Mouse (Mus musculus) kidney, postnatal 0 days (tissue): Measurements from ENCODE around the gene Palmd. TPM values are rescaled to one million over a fixed set of nuclear protein-coding genes. Genes with fewer than 3 reads are reported as not detected.
A peak's percentile ranks its signal among the peaks of the same experiment; 100 is the strongest.

Source experiments
- ATAC-seq: fragments of 200-750 bp; cut with Nextera tagmentation; replicated peaks from 2 replicates; pipeline ENCODE4 v1.8.0; 2017; ENCODE audit warnings: low read depth, moderate number of reproducible peaks, moderate TSS enrichment, moderate library complexity; ENCODE audit not compliant: low FRiP score
- DNase-seq: peaks from one replicate; pipeline ENCODE4 v3.0.0-alpha.2; 2016; ENCODE audit warnings: low spot score
- H3K27ac ChIP-seq: fragments of 300-500 bp; sonication (generic); 2 replicates; pipeline ENCODE4 v1.5.1; 2014; ENCODE audit warnings: mild to moderate bottlenecking
- H3K27me3 ChIP-seq: fragments of 300-500 bp; sonication (generic); 2 replicates; pipeline ENCODE4 v1.6.1; 2014; ENCODE audit warnings: low read length, mixed read lengths; ENCODE audit not compliant: insufficient read depth
- H3K36me3 ChIP-seq: fragments of 300-500 bp; sonication (generic); 2 replicates; pipeline ENCODE4 v1.6.1; 2014; ENCODE audit warnings: low read length, mixed read lengths; ENCODE audit not compliant: insufficient read depth
- H3K4me1 ChIP-seq: fragments of 300-500 bp; sonication (generic); replicated peaks from 2 replicates; pipeline ENCODE4 v1.6.1; 2014; ENCODE audit warnings: antibody characterized with exemption, low read length, mixed read lengths; ENCODE audit not compliant: insufficient read depth
- H3K4me2 ChIP-seq: fragments of 300-500 bp; sonication (generic); 2 replicates; pipeline ENCODE4 v1.6.1; 2014; ENCODE audit warnings: mild to moderate bottlenecking, low read length, moderate library complexity, mixed read lengths
- H3K4me3 ChIP-seq: fragments of 300-500 bp; sonication (generic); replicated peaks from 2 replicates; pipeline ENCODE4 v1.5.1; 2014; ENCODE audit warnings: low read depth, low read length
- H3K9ac ChIP-seq: fragments of 300-500 bp; sonication (generic); 2 replicates; pipeline ENCODE4 v1.6.1; 2014; ENCODE audit warnings: low read depth, low read length
- H3K9me3 ChIP-seq: fragments of 300-500 bp; sonication (generic); replicated peaks from 2 replicates; pipeline ENCODE4 v1.6.1; 2016; ENCODE audit warnings: low read length, inconsistent platforms, mixed read lengths
- CTCF ChIP-seq: IDR thresholded peaks from 2 replicates; pipeline ENCODE4 v1.5.1; 2016; ENCODE audit warnings: antibody characterized with exemption, low read depth, mild to moderate bottlenecking, moderate library complexity
- WGBS: fragments of 180-500 bp; shearing (Covaris S2); extraction: QIAGEN DNeasy Blood & Tissue Kit; methylation state at CpG from one replicate; pipeline ENCODE4 v1.1.7; 2014; 5-methylcytosine and 5-hydroxymethylcytosine counted together
- polyA plus RNA-seq: library from polyadenylated mRNA; unstranded; fragments of >200 nt; fragmentation: Nextera tagmentation; extraction: Ambion mirVana; gene quantifications from 2 replicates; pipeline ENCODE4 v1.2.1, GENCODE M21; 2015

Gene Palmd
- polyA plus RNA-seq, 1 experiment from 2014 or later, result 2.8 TPM

DNA sequence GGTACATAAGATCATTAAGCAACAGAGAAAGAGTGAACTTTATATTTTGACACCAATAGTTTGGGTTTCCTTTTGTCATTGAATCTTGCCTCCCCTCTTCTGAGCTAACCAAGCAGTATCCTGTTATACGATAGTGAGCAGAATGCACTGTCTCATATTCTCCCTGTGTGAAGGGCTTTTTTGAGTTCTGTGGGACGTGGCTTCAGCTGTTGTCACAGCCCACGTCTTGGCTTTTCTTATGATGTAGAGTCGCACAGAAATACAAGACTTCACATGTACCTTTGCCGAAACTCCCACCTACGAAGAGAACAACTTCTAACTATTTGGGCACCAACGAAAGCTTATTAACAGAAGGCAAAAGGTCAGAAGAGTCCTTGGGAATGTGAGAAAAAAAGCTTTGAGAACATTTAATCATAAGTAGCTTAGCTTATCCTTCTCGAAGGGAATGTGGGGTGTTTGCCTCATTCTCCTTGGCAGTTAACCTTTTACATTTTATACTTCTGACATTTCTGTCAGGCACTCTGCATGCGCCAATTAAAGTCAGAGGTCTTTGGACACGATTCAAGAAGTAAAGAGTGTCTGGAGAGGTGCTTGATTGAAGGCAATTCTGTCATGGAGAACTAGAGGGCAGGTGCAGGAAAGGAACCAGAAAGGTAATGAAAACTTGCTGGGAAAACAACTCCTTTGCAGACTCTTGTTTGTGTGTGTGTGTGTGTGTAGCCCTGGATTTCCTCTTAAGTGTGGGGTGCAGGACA lies 27.8 kb downstream of the Palmd start:
- H3K9me3 ChIP-seq, result no peaks in the 10 kb centered on the region
- no peak overlapping the region for H3K4me2 ChIP-seq
- DNase-seq, result peak; percentile 29
- no peak for ATAC-seq
- H3K9ac ChIP-seq, result no peak overlapping the region
- 40% methylated on average over 10 of the region's 10 CpGs for WGBS
- no peaks in the 10 kb centered on the region for H3K27me3 ChIP-seq
- TF ChIP-seq CTCF, result no peak
- no peak overlapping the region for H3K4me3 ChIP-seq
- no peaks in the 10 kb centered on the region for H3K4me1 ChIP-seq
- H3K36me3 ChIP-seq, result no peaks in the 10 kb centered on the region
- H3K27ac ChIP-seq, result no peak overlapping the region

DNA sequence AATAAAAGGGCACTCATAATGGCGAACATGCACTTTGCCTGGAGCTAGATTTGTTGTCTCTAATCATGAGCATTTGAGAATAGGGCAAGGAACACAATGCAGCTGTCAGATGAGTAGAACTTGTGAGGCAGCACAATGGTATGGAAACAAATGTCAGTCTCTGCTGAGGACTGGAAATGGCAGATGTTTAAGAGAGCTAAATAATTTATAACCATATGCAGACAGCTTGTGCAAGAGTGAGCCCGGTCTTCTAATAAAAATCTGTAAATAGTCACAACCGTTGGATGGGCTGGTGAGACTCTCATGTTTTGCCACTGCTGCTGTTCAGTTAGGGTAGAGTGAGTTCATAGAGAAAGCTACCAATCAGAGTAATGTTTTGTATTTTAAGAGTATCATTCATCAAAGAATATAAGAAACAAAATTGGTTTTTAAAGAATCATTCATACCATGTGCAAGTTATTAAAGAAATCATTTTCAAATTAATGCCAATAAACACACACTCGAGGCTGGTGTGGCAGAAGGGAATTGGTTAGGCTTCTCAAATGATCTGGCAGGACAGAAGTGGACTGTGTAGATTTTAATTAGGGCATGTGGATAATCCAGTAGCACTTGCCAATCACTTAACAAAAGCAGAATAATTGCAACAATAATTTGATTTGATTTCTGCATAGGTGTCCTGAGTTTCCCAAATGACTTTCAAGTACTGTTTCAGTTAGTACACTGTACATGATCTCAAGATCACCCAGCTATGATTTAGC lies 31.7 kb downstream of the Palmd start:
- no peak for TF ChIP-seq CTCF
- Histone ChIP-seq H3K9me3 (no peaks in the 10 kb centered on the region), H3K27me3 (no peaks in the 10 kb centered on the region), H3K4me3 (no peak overlapping the region), H3K9ac (no peak overlapping the region), H3K4me2 (no peak overlapping the region), H3K4me1 (no peaks in the 10 kb centered on the region), H3K36me3 (no peaks in the 10 kb centered on the region), H3K27ac (no peak overlapping the region)
- WGBS, result 72% methylated on average over 4 of the region's 4 CpGs
- no peak for DNase-seq
- ATAC-seq, result no peak

DNA sequence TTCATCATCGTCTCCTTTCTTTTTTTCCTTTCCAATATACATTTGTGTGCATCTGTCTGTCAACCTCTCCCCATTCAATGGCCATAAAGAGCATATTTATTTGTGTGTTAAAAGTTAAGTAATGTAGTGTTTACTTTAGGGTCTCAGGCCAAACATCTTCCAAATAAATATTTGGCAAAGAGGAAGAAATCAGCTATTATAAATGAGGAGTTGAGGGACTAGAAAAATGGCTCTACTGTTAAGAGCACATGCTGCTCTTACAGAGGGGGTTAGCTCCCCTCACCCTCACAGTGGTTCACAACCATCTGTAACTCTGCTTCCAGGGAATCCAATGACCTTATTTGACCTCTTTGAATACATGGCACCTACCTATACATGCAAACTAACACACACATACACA lies 35.6 kb downstream of the Palmd start:
- Histone ChIP-seq H3K27me3 (no peaks in the 10 kb centered on the region), H3K9ac (no peak overlapping the region), H3K4me1 (no peaks in the 10 kb centered on the region), H3K4me3 (no peak overlapping the region), H3K4me2 (no peak overlapping the region), H3K27ac (no peak overlapping the region), H3K36me3 (no peaks in the 10 kb centered on the region), H3K9me3 (no peaks in the 10 kb centered on the region)
- 91% methylated on average over 1 of the region's 1 CpGs for WGBS
- TF ChIP-seq CTCF, result no peak
- ATAC-seq (no peak), DNase-seq (no peak)

DNA sequence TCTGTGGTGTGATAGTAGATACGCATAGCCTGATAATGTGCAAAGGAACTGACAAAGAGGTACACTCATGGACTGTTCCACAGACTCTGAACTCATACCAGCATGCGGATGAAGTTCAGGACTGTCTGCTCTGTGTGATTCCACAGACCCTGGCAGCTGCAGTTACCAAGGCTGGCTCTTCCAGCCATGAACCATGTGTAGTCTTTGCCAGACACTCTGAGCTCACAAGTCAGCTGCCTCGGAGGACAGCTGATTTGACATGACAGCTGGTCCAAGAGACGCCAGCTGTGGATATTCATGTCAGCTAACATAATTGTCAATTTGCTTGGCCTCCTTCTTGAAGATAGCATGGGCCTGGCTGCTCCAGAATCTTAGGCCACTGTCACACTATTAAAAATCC lies 39.8 kb downstream of the Palmd start:
- no peaks in the 10 kb centered on the region for H3K36me3 ChIP-seq
- no peak for TF ChIP-seq CTCF
- 83% methylated on average over 4 of the region's 4 CpGs for WGBS
- H3K27me3 ChIP-seq, result no peaks in the 10 kb centered on the region
- DNase-seq (no peak), ATAC-seq (no peak)
- H3K9ac ChIP-seq, result no peak overlapping the region
- no peaks in the 10 kb centered on the region for H3K4me1 ChIP-seq
- H3K27ac ChIP-seq, result no peak overlapping the region
- H3K4me2 ChIP-seq, result no peak overlapping the region
- no peaks in the 10 kb centered on the region for H3K9me3 ChIP-seq
- H3K4me3 ChIP-seq, result no peak overlapping the region

DNA sequence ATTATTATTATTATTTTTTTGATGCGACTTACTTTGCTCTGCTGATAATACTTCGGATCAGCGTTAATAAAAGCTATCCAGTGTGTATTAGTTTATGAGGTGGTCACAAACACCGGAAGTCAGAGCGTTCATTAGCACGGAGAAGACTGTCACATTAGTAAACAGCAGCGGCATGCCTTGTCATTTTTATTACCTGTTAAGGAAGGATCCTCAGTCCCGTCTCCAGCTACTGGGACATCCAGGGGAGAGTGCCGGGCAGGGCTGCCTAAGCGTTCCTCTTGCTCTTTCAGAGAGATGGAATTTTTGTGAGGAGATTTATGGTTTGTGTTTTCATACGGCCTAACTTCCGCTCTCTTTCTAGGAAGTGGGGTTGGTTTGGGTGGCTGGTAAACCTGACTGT lies 45.7 kb downstream of the Palmd start:
- Histone ChIP-seq H3K9ac (no peak overlapping the region), H3K27ac (no peak overlapping the region), H3K4me1 (no peaks in the 10 kb centered on the region), H3K9me3 (no peaks in the 10 kb centered on the region), H3K4me2 (no peak overlapping the region), H3K36me3 (no peaks in the 10 kb centered on the region), H3K27me3 (no peaks in the 10 kb centered on the region), H3K4me3 (no peak overlapping the region)
- no peak for DNase-seq
- no peak for TF ChIP-seq CTCF
- WGBS, result 44% methylated on average over 12 of the region's 12 CpGs
- ATAC-seq, result no peak

DNA sequence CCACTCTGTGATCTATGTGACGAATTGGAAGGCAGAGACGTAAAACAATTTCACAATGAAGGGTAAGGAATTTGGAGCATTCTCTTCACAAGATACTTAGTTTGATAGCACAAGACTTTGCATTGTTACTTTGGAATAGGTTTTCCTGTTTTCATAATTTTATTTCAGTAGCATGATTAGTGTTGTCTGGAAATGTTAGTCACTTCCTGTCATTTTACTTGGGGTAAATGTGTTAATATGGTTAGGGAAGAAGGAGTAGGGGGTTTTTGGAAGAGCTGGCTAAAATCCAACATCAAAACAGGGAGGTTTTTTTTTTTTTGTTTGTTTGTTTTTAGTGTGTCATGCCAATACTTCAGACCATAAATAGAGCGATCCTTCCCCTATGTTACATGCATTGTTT lies 47.3 kb downstream of the Palmd start:
- no peak overlapping the region for H3K4me2 ChIP-seq
- no peaks in the 10 kb centered on the region for H3K9me3 ChIP-seq
- WGBS, result 73% methylated on average over 3 of the region's 3 CpGs
- no peak overlapping the region for H3K4me3 ChIP-seq
- H3K27me3 ChIP-seq, result no peaks in the 10 kb centered on the region
- H3K9ac ChIP-seq, result no peak overlapping the region
- no peaks in the 10 kb centered on the region for H3K4me1 ChIP-seq
- ATAC-seq (no peak), DNase-seq (peak; percentile 35)
- H3K36me3 ChIP-seq, result no peaks in the 10 kb centered on the region
- no peak overlapping the region for H3K27ac ChIP-seq
- no peak for TF ChIP-seq CTCF
